Mouse (Mus musculus) v-Abl transformed pro-B cells (cell line): ENCODE results near the gene Naaladl1.
"Not testable (repeated sequence)": the region's sequence is repeated elsewhere in the genome, so short reads cannot be mapped to it uniquely, and the experiment has no call there.

Experiments
- in situ Hi-C, 2 experiments: fragments of 400-800 bp; cut with MboI; formaldehyde crosslinking; loops; one replicate each; pipeline ENCODE4 v1.15.1; 2025; ENCODE audit not compliant: unreplicated experiment in 2 of 2

Naaladl1 gene

DNA sequence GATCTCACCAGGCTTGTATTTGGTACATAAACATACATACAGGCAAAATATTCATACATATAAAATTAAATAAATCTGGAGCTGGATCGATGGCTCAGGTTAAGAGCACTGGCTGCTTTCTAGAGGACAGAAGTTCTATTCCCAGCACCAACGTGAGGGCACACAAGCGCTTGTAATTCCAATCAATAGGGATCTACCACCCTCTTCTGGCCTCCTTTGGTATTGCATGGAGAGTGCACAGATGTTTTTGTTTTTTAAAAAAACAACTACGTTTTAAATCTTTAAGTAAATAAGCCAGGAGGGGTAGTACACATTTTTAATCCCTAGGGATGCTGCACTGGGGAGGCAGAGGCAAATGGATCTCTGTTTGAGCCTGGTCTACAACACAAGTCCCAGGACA, 20.7 kb downstream of the Naaladl1 start:
- in situ Hi-C loops: loop anchor here (5.0 kb wide), 5 partner anchors 89 to 334 kb away; partner anchors contain the start of genes Men1 (in 1 of the 2) and Pola2 (in 1 of the 2)

DNA sequence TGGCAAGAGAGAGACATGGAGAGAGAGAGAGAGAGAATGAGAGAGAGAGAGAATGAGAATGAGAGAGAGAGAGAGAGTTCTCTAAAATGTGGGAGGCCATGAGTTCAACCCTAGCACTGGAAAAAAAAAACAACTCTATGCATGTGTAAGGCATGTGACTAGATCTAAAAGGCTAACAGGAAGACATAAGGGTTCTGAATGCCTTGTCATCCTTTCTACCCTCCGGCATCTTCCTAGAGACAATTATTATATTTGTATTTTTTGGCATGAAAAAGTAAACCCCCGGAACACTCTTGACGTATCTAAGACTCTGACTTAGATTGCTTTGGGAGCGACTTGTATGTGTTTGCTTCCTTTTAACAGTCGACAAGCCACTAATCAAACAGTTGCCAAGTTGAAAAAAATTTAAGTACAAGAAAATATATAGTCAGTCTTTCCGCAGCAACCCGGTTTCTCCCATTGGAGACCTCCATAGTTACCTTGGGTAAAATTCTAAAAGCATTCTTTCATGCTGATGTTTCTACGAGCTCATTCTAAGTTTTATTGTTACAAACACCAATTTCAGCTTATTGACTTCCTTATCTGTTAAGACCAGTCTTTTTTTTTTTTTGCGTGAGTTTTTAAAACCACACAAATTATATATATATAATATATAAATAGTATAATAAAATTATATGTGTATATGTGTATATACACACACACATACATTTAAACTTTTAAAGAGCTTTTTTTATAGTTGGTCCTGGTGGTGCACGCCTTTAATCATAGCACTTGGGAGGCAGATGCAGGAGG, 21.4 kb downstream of the Naaladl1 start:
- in situ Hi-C loops: loop anchor here (5.0 kb wide), 5 partner anchors 90 to 335 kb away; partner anchors contain the start of genes Men1 (in 1 of the 2) and Pola2 (in 1 of the 2)

DNA sequence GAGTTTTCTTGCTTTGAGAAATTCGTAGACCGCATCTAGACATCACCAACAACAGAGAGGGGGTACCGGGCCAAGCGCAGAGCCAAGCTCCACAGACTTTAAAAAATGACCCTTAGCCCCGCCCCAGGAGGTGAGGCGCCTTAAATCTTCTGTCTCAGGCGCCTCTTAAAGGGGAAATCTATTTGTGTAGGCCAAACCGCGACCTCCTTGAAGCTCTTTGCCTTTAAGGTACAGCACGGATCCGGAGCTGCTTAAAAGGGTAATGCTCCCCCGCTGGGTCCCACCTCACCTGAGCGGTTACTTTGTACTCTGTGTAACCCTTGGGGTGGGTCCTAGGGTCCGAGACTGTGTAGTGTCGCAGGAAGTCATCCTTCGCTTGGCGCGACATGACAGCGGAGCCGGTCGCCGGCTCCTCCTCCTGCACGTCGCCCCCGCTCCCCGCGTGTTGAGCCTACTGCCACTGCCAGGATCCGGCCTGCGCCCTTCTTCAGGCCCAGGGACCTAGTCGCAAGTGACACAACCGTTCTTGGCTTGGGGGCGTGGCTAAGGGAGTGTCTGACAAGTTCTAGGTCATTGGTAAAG, 22.3 kb downstream of the Naaladl1 start, which contains the start of gene Snx15:
TSS of gene Snx15 (minus strand) at position 545 of the 582 bp plus-strand sequence.
- in situ Hi-C loops: loop anchor here (5.0 kb wide), 5 partner anchors 91 to 336 kb away; partner anchors contain the start of genes Men1 (in 1 of the 2) and Pola2 (in 1 of the 2)

DNA sequence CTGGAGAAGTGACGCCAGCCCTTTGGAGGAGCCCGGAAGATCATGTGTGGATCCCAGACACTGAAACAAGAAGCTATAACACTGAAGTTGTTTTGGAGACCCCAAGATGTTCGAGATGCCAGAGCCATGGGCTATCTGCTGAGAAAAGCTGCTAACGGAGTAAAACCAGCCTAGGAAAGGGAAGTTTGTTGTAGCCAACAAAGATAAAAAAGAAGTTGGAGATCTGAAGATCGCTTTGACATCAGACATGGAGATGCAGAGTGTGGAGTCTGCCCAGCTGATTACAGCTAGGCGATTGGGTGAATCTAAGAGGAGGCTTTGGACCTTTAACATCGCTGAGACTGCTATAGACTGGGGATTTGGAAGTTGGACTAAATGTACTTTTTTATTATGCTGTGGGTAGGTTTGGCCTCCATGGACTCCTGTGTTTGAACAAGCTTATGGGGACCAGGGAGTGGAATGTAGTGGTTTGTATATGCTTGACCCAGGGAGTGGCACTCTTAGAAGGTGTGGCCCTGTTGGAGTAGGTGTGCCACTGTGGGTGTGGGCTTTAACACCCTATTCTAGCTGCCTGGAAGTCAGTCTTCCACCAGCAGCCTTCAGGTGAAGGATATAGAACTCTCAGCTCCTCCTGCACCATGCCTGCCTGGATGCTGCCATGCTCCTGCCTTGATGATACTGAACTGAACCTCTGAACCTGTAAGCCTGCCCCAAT, 25.0 kb downstream of the Naaladl1 start:
- in situ Hi-C loops: not testable (repeated sequence)

DNA sequence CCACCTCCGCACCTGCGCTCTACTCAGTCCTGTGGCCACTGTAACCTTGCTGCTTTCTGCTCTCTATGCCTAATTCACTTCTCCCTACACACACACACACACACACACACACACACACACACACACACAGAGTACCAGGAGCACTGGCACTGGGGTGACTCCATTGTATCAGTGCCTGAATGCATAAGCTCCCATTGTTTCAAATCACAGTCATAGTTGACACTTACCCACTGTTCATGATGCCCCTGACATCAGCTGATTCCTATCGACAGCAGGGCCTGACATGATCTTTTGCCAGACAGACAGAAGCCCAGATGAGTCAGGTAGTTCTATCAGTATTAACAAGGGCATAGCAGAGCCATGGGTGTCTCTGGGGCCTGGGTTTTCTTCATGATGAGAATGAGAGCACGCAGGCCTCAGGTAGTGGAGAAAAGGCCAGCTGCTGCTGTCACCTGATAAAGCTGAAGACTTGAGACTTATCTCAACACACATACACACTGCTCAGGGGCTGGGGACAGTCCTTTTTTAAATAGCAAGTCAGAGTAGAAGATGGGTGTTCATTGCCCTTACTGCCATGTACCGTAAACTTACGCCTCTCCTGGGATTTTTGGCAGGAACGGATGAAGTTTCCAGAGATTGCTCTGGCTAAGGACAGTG, 26.7 kb downstream of the Naaladl1 start:
- in situ Hi-C loops: no loop called here

DNA sequence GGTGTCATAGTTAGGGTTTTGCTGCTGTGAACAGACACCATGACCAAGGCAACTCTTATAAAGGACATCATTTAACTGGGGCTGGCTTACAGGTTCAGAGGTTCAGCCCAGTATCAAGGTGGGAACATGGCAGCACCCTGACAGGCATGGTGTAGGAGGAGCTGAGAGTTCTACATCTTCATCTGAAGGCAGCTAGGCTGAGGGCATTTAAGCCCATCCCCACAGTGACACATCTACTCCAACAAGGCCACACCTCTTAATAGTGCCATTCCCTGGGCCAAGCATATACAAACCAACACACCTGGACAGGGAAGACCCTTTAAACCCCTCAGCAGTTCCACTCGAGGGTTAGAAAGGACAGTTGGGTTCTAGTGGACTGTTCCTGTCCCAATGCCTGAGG, 27.6 kb downstream of the Naaladl1 start:
- in situ Hi-C loops: not testable (repeated sequence)

DNA sequence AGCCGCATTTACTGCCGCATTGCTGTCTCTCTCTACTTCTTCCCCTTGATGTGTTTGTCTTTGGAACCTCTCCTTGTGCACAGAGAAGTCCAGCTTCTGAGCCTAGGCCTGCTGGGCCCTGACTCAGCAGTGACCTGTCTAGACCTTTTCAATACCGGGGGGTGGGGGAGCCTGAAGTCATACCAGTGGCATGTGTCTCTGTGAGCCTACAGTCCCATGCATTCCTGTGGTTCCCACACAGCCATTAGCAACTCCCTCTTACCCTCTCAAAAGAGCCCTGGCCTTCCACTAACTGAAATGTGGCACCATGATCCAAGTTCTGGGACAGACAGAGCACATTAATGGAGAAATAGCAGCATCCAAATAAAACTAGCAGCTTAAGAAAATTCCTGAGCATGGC, 30.8 kb downstream of the Naaladl1 start:
- in situ Hi-C loops: no loop called here

DNA sequence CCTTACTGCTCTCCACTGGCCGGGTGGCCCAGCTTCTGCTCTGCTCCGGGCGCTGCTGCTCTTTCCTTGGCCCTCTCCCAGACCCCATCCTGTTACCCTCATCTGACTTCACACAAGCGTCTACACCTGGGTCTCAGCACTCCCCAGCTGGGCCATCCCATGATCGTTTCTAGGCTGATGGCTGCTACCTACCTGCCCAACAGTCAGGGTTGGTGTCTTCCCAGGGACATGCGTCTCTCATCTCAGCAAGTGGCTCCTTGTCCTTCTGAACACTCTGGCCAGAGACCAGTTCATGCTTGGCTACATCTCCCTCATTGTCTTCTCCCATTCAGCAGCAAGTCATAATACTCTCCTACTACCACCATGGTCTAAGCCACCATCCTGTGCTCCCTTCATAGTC, 34.1 kb downstream of the Naaladl1 start:
- in situ Hi-C loops: loop anchor here (5.0 kb wide), 1 partner anchor 93 kb away; no protein-coding TSS in a partner anchor

DNA sequence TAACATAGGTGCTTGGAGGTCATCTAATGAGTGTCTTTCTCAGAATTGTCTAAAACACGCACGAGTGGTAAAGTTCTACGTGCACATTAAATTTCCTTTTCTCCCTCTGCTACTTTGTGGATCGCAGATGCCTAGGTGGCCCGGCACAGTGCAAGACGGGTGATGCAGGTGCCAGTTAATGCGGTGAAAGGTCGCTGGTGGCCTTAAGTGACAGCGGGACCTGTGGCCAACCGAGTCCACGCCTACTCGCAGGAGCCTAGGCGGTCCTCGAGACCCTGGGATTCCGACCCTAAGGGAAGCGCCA, 34.7 kb downstream of the Naaladl1 start:
- in situ Hi-C loops: loop anchor here (5.0 kb wide), 1 partner anchor 92 kb away; no protein-coding TSS in a partner anchor

DNA sequence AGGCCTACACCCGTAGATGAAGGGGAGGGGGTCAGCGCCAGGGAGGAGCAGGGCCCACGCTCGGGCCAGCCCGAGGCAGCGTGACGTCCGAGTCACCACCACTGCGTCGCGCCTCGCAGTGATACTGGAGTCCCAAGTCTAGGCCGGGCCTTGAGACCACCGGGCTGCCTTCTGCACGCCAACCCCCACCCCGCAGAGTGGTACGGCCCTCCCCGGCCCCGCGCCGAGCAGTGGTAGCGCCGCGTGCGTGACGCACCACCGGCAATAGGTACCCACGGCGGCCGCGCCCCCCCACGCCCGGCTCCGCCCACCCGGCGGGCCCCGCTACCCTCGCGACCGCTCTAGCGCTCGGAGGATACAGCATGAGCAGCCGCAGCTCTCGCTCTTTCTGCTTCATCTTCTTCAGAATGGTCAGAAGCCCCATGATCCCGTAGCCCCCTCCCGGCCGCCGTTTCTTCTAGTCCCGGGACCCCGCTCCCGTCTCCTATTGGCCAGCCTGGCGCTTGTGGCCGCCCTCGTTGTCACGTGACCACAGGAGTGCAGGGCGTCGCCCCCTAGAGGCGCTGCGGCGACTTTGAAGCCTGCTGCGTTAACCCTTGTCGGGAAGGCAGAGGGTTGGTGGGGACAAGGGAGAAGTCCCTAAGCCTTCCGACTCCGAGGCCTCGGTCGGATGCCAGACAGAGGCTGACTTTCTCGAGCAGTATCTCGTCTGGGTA, 35.3 kb downstream of the Naaladl1 start, which contains the start of gene Batf2:
TSS of gene Batf2 (plus strand) at position 306 of the 716 bp plus-strand sequence.
- in situ Hi-C loops: loop anchor here (5.0 kb wide), 1 partner anchor 91 kb away; no protein-coding TSS in a partner anchor

DNA sequence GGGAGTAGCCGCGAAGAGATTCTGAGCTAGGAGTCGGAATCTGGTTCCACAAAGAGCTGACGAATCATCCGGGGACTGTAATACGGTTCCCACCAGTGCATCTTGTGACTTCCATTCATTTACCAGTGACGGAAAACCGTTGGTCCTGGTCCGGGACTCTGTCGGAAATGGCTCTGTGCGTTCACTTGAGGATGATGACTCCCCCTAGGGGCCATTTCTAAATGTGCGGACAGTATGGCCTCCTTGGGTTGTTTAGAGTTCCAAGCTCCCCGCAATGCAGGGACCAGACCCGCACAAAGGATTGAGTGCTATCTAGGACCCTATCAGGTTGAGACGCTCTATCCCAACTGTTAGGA, 35.8 kb downstream of the Naaladl1 start, which contains the start of gene Arl2:
TSS of gene Arl2 (minus strand) at position 155 of the 356 bp plus-strand sequence.
- in situ Hi-C loops: loop anchor here (5.0 kb wide), 1 partner anchor 91 kb away; no protein-coding TSS in a partner anchor

DNA sequence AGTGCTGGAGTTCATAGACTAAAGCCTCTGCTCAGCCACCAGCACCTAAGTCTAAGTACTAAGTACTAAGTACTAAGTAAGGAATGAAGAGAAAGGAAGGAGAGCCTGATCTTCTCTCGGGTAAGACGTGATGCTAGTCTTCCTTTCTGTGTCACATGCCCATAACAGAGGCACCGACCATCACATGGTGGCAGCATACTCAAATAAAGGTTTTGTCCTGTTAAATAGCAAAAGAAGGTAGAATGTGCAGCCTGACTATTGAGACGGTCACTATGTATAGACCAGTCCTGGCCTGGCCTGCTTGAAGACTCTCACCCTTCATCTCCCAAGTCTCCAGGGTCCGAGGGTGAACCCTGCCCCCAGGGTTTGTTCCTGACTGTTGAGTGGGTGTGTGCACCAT, 39.3 kb downstream of the Naaladl1 start:
- in situ Hi-C loops: loop anchor here (5.0 kb wide), 1 partner anchor 87 kb away; no protein-coding TSS in a partner anchor

DNA sequence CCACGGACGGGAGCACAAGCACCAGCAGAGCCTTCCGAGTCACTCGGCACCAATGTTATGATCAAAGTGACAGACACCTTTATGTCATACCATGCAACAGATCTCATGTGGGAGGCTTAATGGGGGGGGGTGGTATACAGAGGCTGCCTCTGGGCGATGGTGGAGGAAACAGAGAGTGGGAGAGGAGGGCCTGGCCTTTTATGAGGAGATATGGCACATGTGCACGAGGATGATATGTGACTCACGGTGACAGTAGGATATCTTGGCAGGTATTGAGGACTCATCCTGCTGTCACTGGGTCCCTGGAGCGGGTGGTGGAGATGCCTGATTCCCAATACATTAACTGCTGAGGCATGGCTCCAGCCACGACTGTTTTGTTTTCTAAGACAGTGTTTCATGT, 49.6 kb downstream of the Naaladl1 start:
- in situ Hi-C loops: no loop called here

DNA sequence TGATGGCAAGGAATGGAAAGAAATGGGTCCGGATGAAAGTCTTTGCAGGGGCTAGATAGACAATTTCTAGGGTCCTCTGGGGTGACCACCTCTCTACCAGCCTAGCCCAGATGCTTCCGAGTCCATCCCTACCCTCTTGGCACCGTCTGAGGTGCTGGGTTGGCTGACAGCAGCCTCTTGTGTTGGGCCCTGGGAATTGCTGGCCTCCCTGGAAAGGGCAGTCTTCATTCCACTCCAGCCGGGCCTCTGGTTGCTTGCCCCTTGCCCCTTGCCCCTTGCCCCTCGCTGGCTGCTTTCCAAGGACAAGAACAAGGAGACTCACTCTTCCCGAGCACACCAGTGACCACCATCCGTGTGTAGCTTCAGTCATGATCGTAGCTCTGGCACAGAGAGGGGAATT, 50.8 kb downstream of the Naaladl1 start:
- in situ Hi-C loops: no loop called here

DNA sequence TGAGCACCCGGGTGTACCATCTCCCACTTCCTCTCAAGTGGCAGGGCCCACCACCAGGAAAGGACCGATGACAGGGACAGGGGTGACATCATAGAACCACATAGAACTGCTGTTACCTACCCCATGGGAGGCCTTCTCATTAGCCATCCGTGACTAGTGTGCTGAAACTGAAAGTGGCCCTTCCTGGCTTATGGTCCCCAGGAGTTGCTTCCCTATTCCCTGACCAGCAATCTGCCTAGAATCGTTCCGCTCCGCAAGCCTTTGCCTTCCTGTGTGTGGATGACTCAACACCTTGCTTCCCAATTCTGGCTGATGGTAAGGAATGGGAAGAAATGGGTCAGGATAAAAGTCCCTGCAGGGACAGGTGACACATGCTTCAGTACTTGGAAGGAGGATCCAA, 51.6 kb downstream of the Naaladl1 start:
- in situ Hi-C loops: no loop called here

DNA sequence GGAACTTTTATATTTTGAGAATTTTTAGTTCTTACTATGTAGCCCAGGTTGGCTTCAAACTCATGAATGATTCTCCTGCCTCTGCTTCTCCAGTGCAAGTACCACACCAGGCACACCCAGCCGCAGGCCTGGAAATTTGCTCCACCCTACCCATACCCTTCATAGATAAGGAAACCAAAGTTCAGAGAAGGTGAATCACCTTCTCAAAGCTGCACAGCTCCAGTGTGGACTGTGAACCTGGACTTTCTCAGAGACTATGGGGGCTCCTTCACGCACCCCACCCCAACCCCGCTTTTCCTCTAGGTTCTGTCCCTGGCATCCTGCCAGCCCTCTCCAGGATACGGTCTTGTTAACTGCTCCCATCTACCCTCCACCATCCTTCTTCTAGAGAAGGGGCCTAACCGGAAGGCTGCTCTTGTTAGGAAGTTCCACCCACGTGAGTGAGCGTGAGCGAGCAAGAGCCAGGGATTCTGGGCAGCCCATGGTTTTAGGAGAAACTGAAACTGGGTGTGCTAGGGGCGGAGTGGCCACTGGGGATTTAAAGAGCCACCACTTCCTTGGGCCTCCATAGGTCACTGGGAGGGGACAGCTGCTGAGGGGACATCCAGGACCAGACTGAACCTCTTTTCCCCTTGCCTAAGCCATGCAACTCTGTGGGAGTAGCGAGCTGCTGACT, 58.4 kb downstream of the Naaladl1 start:
- in situ Hi-C loops: no loop called here
